Mouse (Mus musculus): ENCODE results near the gene Heyl. TPM values are rescaled to one million over a fixed set of nuclear protein-coding genes. Genes with fewer than 3 reads are reported as not detected.
A peak's percentile ranks its signal among the peaks of the same experiment; 100 is the strongest.
"Not testable (repeated sequence)": the region's sequence is repeated elsewhere in the genome, so short reads cannot be mapped to it uniquely, and the experiment has no call there.

Heyl gene
- polyA plus RNA-seq, 1 experiment from 2014 or later = 4.9 TPM

GRCm38 (mm10) chr4:123293661-123294443 is 60.5 kb downstream of the Heyl start:
- ATAC-seq (ENCODE audit: low FRiP score, low TSS enrichment) = no peak

GRCm38 (mm10) chr4:123295026-123295425 is 61.7 kb downstream of the Heyl start:
- not testable (repeated sequence) for ATAC-seq (ENCODE audit: low FRiP score, low TSS enrichment); H3K4me2 ChIP-seq (replicated peaks; ENCODE audit: low read depth); H3K27me3 ChIP-seq (ENCODE audit: control insufficient read depth, insufficient read depth, low read length); H3K27ac ChIP-seq (replicated peaks); H3K9ac ChIP-seq (ENCODE audit: low read length); H3K4me1 ChIP-seq (replicated peaks; ENCODE audit: control insufficient read depth, insufficient read depth); H3K4me3 ChIP-seq (ENCODE audit: low read depth, low read length); DNase-seq (ENCODE audit: low spot score); H3K9me3 ChIP-seq (ENCODE audit: control insufficient read depth, low read length)
- H3K36me3 ChIP-seq (ENCODE audit: control insufficient read depth, insufficient read depth, low read length) = peaks cover 39% of the 10 kb centered on the region
- WGBS = 91% methylated on average over 15 of the region's 15 CpGs

More at GRCm38 (mm10) chr4:123293661-123294443, 60.5 kb downstream of the Heyl start:
- Histone ChIP-seq H3K27ac (replicated peaks) (no peak overlapping the region), H3K36me3 (ENCODE audit: control insufficient read depth, insufficient read depth, low read length) (peaks cover 44% of the 10 kb centered on the region), H3K4me3 (ENCODE audit: low read depth, low read length) (no peak overlapping the region), H3K4me2 (replicated peaks; ENCODE audit: low read depth) (no peak overlapping the region), H3K9ac (ENCODE audit: low read length) (no peak overlapping the region), H3K4me1 (replicated peaks; ENCODE audit: control insufficient read depth, insufficient read depth) (no peaks in the 10 kb centered on the region), H3K27me3 (ENCODE audit: control insufficient read depth, insufficient read depth, low read length) (no peaks in the 10 kb centered on the region), H3K9me3 (ENCODE audit: control insufficient read depth, low read length) (no peaks in the 10 kb centered on the region)
- TF ChIP-seq CTCF (IDR thresholded peaks at IDR 0.05; ENCODE audit: low read depth) (peak; percentile 21; the same call in 1 of the 2 replicates), EP300 (optimal IDR thresholded peaks at IDR 0.05) (no peak)
- WGBS = 70% methylated on average over 7 of the region's 7 CpGs
- no peak for DNase-seq (ENCODE audit: low spot score)

GRCm38 (mm10) chr4:123295516-123296147 is 62.3 kb downstream of the Heyl start:
- no peak for TF ChIP-seq CTCF (IDR thresholded peaks at IDR 0.05; ENCODE audit: low read depth)
- TF ChIP-seq EP300 (optimal IDR thresholded peaks at IDR 0.05) = no peak
- no peak overlapping the region for H3K4me2 ChIP-seq (replicated peaks; ENCODE audit: low read depth)
- H3K27me3 ChIP-seq (ENCODE audit: control insufficient read depth, insufficient read depth, low read length) = no peaks in the 10 kb centered on the region
- peaks cover 42% of the 10 kb centered on the region for H3K36me3 ChIP-seq (ENCODE audit: control insufficient read depth, insufficient read depth, low read length)
- DNase-seq (ENCODE audit: low spot score) = no peak
- H3K9ac ChIP-seq (ENCODE audit: low read length) = no peak overlapping the region
- H3K4me3 ChIP-seq (ENCODE audit: low read depth, low read length) = no peak overlapping the region
- ATAC-seq (ENCODE audit: low FRiP score, low TSS enrichment) = no peak
- H3K9me3 ChIP-seq (ENCODE audit: control insufficient read depth, low read length) = no peaks in the 10 kb centered on the region
- no peak overlapping the region for H3K27ac ChIP-seq (replicated peaks)
- no peaks in the 10 kb centered on the region for H3K4me1 ChIP-seq (replicated peaks; ENCODE audit: control insufficient read depth, insufficient read depth)
- 90% methylated on average over 21 of the region's 21 CpGs for WGBS

GRCm38 (mm10) chr4:123296148-123296534 is 62.8 kb downstream of the Heyl start:
- no peak overlapping the region for H3K4me3 ChIP-seq (ENCODE audit: low read depth, low read length)
- ATAC-seq (ENCODE audit: low FRiP score, low TSS enrichment) = no peak
- 79% methylated on average over 5 of the region's 5 CpGs for WGBS
- no peak for TF ChIP-seq EP300 (optimal IDR thresholded peaks at IDR 0.05)
- peaks cover 42% of the 10 kb centered on the region for H3K36me3 ChIP-seq (ENCODE audit: control insufficient read depth, insufficient read depth, low read length)
- H3K9ac ChIP-seq (ENCODE audit: low read length) = no peak overlapping the region
- DNase-seq (ENCODE audit: low spot score) = no peak
- H3K4me1 ChIP-seq (replicated peaks; ENCODE audit: control insufficient read depth, insufficient read depth) = no peaks in the 10 kb centered on the region
- H3K4me2 ChIP-seq (replicated peaks; ENCODE audit: low read depth) = no peak overlapping the region
- no peaks in the 10 kb centered on the region for H3K9me3 ChIP-seq (ENCODE audit: control insufficient read depth, low read length)
- H3K27ac ChIP-seq (replicated peaks) = no peak overlapping the region
- H3K27me3 ChIP-seq (ENCODE audit: control insufficient read depth, insufficient read depth, low read length) = no peaks in the 10 kb centered on the region

GRCm38 (mm10) chr4:123297195-123297960 is 64.0 kb downstream of the Heyl start:
- peaks cover 40% of the 10 kb centered on the region for H3K36me3 ChIP-seq (ENCODE audit: control insufficient read depth, insufficient read depth, low read length)
- WGBS = 92% methylated on average over 22 of the region's 22 CpGs
- no peak overlapping the region for H3K27ac ChIP-seq (replicated peaks)
- H3K9ac ChIP-seq (ENCODE audit: low read length) = no peak overlapping the region
- H3K4me1 ChIP-seq (replicated peaks; ENCODE audit: control insufficient read depth, insufficient read depth) = no peaks in the 10 kb centered on the region
- H3K4me2 ChIP-seq (replicated peaks; ENCODE audit: low read depth) = no peak overlapping the region
- H3K27me3 ChIP-seq (ENCODE audit: control insufficient read depth, insufficient read depth, low read length) = no peaks in the 10 kb centered on the region
- no peaks in the 10 kb centered on the region for H3K9me3 ChIP-seq (ENCODE audit: control insufficient read depth, low read length)
- H3K4me3 ChIP-seq (ENCODE audit: low read depth, low read length) = no peak overlapping the region
- no peak for ATAC-seq (ENCODE audit: low FRiP score, low TSS enrichment)
- no peak for TF ChIP-seq CTCF (IDR thresholded peaks at IDR 0.05; ENCODE audit: low read depth)
- no peak for TF ChIP-seq EP300 (optimal IDR thresholded peaks at IDR 0.05)
- DNase-seq (ENCODE audit: low spot score) = no peak
